Mouse (Mus musculus) spleen, adult 2 months (tissue): ENCODE results near the gene Ubtd1.

Experiments used
- CTCF ChIP-seq: fragments of 200-500 bp; IDR thresholded peaks from 2 replicates; pipeline ENCODE4 v1.5.1; 2011; ENCODE audit warnings: mild to moderate bottlenecking, inconsistent platforms; ENCODE audit not compliant: insufficient read depth, insufficient read length, insufficient replicate concordance; ENCODE audit errors: extremely low read depth
- POLR2A ChIP-seq: fragments of 200-500 bp; IDR thresholded peaks from 2 replicates; pipeline ENCODE4 v1.6.1; 2011; ENCODE audit warnings: low read depth, low read length, inconsistent platforms

GRCm38 (mm10) chr19:42000446-42000958 lies 18.9 kb downstream of the Ubtd1 start:
- no peak for TF ChIP-seq POLR2A
- TF ChIP-seq CTCF: no peak
